Mouse (Mus musculus): ENCODE results near the gene Ctns. TPM values are rescaled to one million over a fixed set of nuclear protein-coding genes. Genes with fewer than 3 reads are reported as not detected.

Ctns gene
- polyA plus RNA-seq, 1 experiment from 2014 or later: 7.5 TPM

- Histone ChIP-seq H3K9ac (peak overlapping the region; percentile 97), H3K4me1 (peaks cover 61% of the 10 kb centered on the region)
- ATAC-seq: no peak
Measured at GRCm38 (mm10) chr11:73134222-73134621, 64.6 kb downstream of the Ctns start.

More at GRCm38 (mm10) chr11:73134222-73134621, 64.6 kb downstream of the Ctns start:
- Histone ChIP-seq H3K27ac (no peak overlapping the region), H3K4me3 (peak overlapping the region; percentile 98; the same call in 1 of the 2 replicates), H3K4me2 (peak overlapping the region; percentile 85), H3K36me3 (peaks cover 54% of the 10 kb centered on the region), H3K9me3 (replicated peaks) (no peaks in the 10 kb centered on the region), H3K27me3 (replicated peaks) (no peaks in the 10 kb centered on the region)
- 85% methylated on average over 5 of the region's 5 CpGs for WGBS (ENCODE audit: insufficient replicate concordance)

Other genes with a start within 250 kb of the Ctns start
- gene Atp2a3, start 237.9 kb downstream of the Ctns start, polyA plus RNA-seq (2016; fragmentation: Nextera tagmentation; extraction: Ambion mirVana): 17.5 and 18.9 TPM in 2 replicates
- 12.7 and 15.0 TPM in 2 replicates for gene P2rx1, start 199.9 kb downstream of the Ctns start, polyA plus RNA-seq (2016; fragmentation: Nextera tagmentation; extraction: Ambion mirVana)
- 1.8 and 1.9 TPM in 2 replicates for gene Camkk1, start 180.0 kb downstream of the Ctns start, polyA plus RNA-seq (2016; fragmentation: Nextera tagmentation; extraction: Ambion mirVana)
- 7.5 and 7.9 TPM in 2 replicates for gene Ncbp3, start 151.3 kb downstream of the Ctns start, polyA plus RNA-seq (2016; fragmentation: Nextera tagmentation; extraction: Ambion mirVana)
- gene Itgae, start 108.5 kb downstream of the Ctns start, polyA plus RNA-seq (2016; fragmentation: Nextera tagmentation; extraction: Ambion mirVana): 0.14 and 0.19 TPM in 2 replicates
- gene Haspin, start 60.7 kb downstream of the Ctns start, polyA plus RNA-seq (2016; fragmentation: Nextera tagmentation; extraction: Ambion mirVana): 18.4 and 18.5 TPM in 2 replicates
- 0.32 and 0.54 TPM in 2 replicates for gene P2rx5, start 38.6 kb downstream of the Ctns start, polyA plus RNA-seq (2016; fragmentation: Nextera tagmentation; extraction: Ambion mirVana)
- gene Emc6, start 22.0 kb downstream of the Ctns start, polyA plus RNA-seq (2016; fragmentation: Nextera tagmentation; extraction: Ambion mirVana): 108 and 110 TPM in 2 replicates
- gene Tax1bp3, start 22.0 kb downstream of the Ctns start, polyA plus RNA-seq (2016; fragmentation: Nextera tagmentation; extraction: Ambion mirVana): 44.2 and 44.5 TPM in 2 replicates
- 2.1 and 2.3 TPM in 2 replicates for gene Shpk, start 418 bp upstream of the Ctns start, polyA plus RNA-seq (2016; fragmentation: Nextera tagmentation; extraction: Ambion mirVana)
- not detected in 2 replicates for gene Trpv1, start 35.2 kb upstream of the Ctns start, polyA plus RNA-seq (2016; fragmentation: Nextera tagmentation; extraction: Ambion mirVana)
- not detected in 2 replicates for gene Trpv3, start 68.3 kb upstream of the Ctns start, polyA plus RNA-seq (2016; fragmentation: Nextera tagmentation; extraction: Ambion mirVana)
- gene Aspa, start 130.6 kb upstream of the Ctns start, polyA plus RNA-seq (2016; fragmentation: Nextera tagmentation; extraction: Ambion mirVana): 1.1 and 1.2 TPM in 2 replicates
- not detected in 2 replicates for gene Gm49340, start 130.7 kb upstream of the Ctns start, polyA plus RNA-seq (2016; fragmentation: Nextera tagmentation; extraction: Ambion mirVana)
- 1.0 and 1.9 TPM in 2 replicates for gene Spata22, start 130.7 kb upstream of the Ctns start, polyA plus RNA-seq (2016; fragmentation: Nextera tagmentation; extraction: Ambion mirVana)
- gene Olfr20, start 151.7 kb upstream of the Ctns start, polyA plus RNA-seq (2016; fragmentation: Nextera tagmentation; extraction: Ambion mirVana): not detected in 2 replicates
- not detected in 2 replicates for gene Olfr376, start 172.2 kb upstream of the Ctns start, polyA plus RNA-seq (2016; fragmentation: Nextera tagmentation; extraction: Ambion mirVana)
- not detected in 2 replicates for gene Olfr1, start 200.6 kb upstream of the Ctns start, polyA plus RNA-seq (2016; fragmentation: Nextera tagmentation; extraction: Ambion mirVana)
- gene Olfr378, start 229.4 kb upstream of the Ctns start, polyA plus RNA-seq (2016; fragmentation: Nextera tagmentation; extraction: Ambion mirVana): not detected in 2 replicates

All from liver, embryonic 12.5 days (tissue).